Mouse (Mus musculus) frontal cortex, postnatal 25 days (tissue): ENCODE results near the gene Tcp11l2.

Source experiments
- DNase-seq, 2 experiments: peaks; one replicate each; pipeline ENCODE4 v3.0.0; 2022; ENCODE audit warnings: low spot score in 2 of 2

Tcp11l2 gene

DNA sequence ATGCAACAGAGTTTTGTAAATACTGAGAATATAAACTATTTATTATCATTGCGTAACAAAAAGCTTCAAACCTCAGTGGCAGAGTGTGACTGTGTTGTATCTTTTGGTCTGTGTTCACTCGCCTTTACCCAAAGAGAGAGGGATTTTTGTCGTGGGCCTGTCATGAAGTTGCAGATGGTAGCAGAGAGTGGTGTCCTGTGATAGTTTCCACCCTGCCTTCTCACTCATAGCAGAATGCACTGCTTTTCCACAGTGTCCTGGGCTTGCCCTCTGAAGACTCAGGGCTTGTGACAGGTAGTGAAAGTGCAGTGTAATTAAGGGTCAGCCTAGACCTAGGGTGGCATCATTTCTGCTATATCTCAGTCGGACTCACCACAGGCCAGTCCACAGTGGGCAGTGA lies 78.3 kb downstream of the Tcp11l2 start:
- no peak for DNase-seq

GRCm38 (mm10) chr10:84656618-84657017 lies 80.2 kb downstream of the Tcp11l2 start:
- DNase-seq: no peak

DNA sequence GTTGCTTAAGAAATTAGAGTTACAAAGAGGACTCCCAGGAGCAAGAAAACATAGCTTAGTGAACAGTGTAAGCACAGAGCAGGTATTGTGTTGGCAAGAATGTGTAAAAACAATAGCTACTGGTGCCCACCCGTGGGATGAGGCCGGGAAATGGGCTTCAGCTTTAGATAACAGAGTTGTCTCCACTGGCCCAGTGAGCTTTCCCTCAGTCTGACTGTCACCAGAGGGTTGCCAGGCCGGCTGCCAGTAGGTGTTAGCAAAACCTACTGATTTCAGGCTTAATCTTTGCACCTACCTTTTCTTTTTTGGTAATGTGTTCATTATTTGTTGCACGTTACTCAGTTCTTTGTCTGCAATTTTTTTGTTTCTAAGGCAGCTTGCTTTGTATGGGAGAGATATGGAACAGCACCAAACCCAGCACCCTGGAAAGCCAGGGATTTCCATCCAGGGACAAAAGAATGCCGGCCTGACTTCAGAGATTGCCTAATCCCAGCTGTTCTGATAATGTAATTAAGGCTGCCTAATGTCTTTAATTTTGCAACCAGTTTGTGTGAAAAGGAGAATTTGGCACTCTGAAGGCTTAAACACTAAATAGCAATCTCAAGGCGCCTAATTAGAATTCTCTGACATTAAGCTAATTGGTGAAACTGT lies 81.1 kb downstream of the Tcp11l2 start:
- no peak for DNase-seq

GRCm38 (mm10) chr10:84658088-84658848 lies 81.8 kb downstream of the Tcp11l2 start:
- no peak for DNase-seq

DNA sequence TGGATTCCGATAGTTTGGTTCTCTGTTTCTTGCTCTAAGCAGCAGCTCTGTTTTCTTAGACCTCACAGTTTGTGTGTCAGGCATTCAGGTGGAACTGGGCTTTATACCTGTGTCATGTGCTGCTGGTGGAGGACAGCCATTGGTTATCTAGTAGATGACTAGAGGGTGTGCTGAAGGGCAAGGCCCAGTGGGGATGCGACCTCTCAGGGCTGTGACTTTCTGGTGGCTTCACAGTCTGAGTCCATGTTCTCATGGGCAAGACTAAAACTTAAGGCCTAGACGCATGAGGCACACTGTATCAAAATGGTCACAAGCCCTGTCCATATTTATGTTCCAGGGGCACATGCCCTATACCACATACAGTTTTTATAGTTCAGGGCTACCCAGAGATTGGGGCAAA lies 82.9 kb downstream of the Tcp11l2 start:
- no peak for DNase-seq

DNA sequence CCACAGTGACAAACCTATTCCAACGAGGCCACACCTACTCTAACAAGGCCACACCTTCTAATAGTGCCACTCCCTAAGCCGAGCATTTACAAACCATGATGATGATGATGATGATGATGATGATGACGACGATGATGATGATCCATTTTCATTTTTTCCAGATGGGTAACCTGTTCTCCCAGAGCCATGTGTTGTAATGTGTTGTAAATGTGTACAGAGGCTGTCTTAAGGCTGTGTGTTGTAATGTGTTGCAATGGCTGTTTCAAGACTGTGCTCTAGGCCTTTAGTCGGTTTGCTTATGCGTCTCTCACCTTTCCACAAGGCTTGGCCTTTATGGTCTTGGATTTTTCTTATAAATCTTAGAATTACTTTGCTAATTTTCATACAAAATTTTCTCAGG lies 85.7 kb downstream of the Tcp11l2 start:
- no peak for DNase-seq
